Mouse (Mus musculus): ENCODE results near the gene Pard3b. TPM values are rescaled to one million over a fixed set of nuclear protein-coding genes. Genes with fewer than 3 reads are reported as not detected.

The Pard3b gene
- polyA plus RNA-seq, 1 experiment from 2014 or later, result 21.4 TPM

- Histone ChIP-seq H3K36me3 (ENCODE audit: insufficient read depth, low read length) (no peaks in the 10 kb centered on the region), H3K4me2 (ENCODE audit: low read length) (no peak overlapping the region), H3K27ac (no peak overlapping the region), H3K27me3 (ENCODE audit: insufficient read depth, low read length) (no peaks in the 10 kb centered on the region), H3K4me3 (replicated peaks; ENCODE audit: low read depth, low read length) (no peak overlapping the region), H3K9me3 (replicated peaks; ENCODE audit: low read length) (no peaks in the 10 kb centered on the region), H3K4me1 (replicated peaks; ENCODE audit: insufficient read depth, low read length) (peaks cover 7% of the 10 kb centered on the region; the same call in 1 of the 2 replicates), H3K9ac (ENCODE audit: low read depth, low read length) (no peak overlapping the region)
- TF ChIP-seq CTCF (IDR thresholded peaks at IDR 0.05; ENCODE audit: low read depth), result no peak
- 69% methylated on average over 3 of the region's 3 CpGs for WGBS
- no peak for ATAC-seq (replicated peaks; ENCODE audit: low FRiP score, low read depth)
- DNase-seq (ENCODE audit: low spot score), result no peak
These were observed 544.0 kb downstream of the Pard3b start for GRCm38 (mm10) chr1:62182634-62183033.

- Histone ChIP-seq H3K4me1 (replicated peaks; ENCODE audit: insufficient read depth, low read length) (no peaks in the 10 kb centered on the region), H3K9ac (ENCODE audit: low read depth, low read length) (no peak overlapping the region), H3K27me3 (ENCODE audit: insufficient read depth, low read length) (no peaks in the 10 kb centered on the region), H3K4me2 (ENCODE audit: low read length) (no peak overlapping the region), H3K27ac (no peak overlapping the region), H3K9me3 (replicated peaks; ENCODE audit: low read length) (no peaks in the 10 kb centered on the region), H3K36me3 (ENCODE audit: insufficient read depth, low read length) (no peaks in the 10 kb centered on the region), H3K4me3 (replicated peaks; ENCODE audit: low read depth, low read length) (no peak overlapping the region)
- 30% methylated on average over 1 of the region's 1 CpGs for WGBS
- ATAC-seq (replicated peaks; ENCODE audit: low FRiP score, low read depth) (no peak), DNase-seq (ENCODE audit: low spot score) (no peak)
- TF ChIP-seq CTCF (IDR thresholded peaks at IDR 0.05; ENCODE audit: low read depth), result no peak
These were observed 552.2 kb downstream of the Pard3b start for GRCm38 (mm10) chr1:62190786-62191185.

GRCm38 (mm10) chr1:62197515-62197914 is 558.9 kb downstream of the Pard3b start:
- H3K9ac ChIP-seq (ENCODE audit: low read depth, low read length), result no peak overlapping the region
- TF ChIP-seq CTCF (IDR thresholded peaks at IDR 0.05; ENCODE audit: low read depth), result no peak
- no peaks in the 10 kb centered on the region for H3K27me3 ChIP-seq (ENCODE audit: insufficient read depth, low read length)
- H3K36me3 ChIP-seq (ENCODE audit: insufficient read depth, low read length), result no peaks in the 10 kb centered on the region
- H3K27ac ChIP-seq, result no peak overlapping the region
- no peak overlapping the region for H3K4me2 ChIP-seq (ENCODE audit: low read length)
- WGBS, result 69% methylated on average over 8 of the region's 8 CpGs
- no peaks in the 10 kb centered on the region for H3K9me3 ChIP-seq (replicated peaks; ENCODE audit: low read length)
- no peak overlapping the region for H3K4me3 ChIP-seq (replicated peaks; ENCODE audit: low read depth, low read length)
- ATAC-seq (replicated peaks; ENCODE audit: low FRiP score, low read depth) (no peak), DNase-seq (ENCODE audit: low spot score) (no peak)
- no peaks in the 10 kb centered on the region for H3K4me1 ChIP-seq (replicated peaks; ENCODE audit: insufficient read depth, low read length)

GRCm38 (mm10) chr1:62200919-62201318 is 562.3 kb downstream of the Pard3b start:
- no peaks in the 10 kb centered on the region for H3K4me1 ChIP-seq (replicated peaks; ENCODE audit: insufficient read depth, low read length)
- WGBS, result 56% methylated on average over 1 of the region's 1 CpGs
- H3K4me3 ChIP-seq (replicated peaks; ENCODE audit: low read depth, low read length), result no peak overlapping the region
- ATAC-seq (replicated peaks; ENCODE audit: low FRiP score, low read depth) (no peak), DNase-seq (ENCODE audit: low spot score) (no peak)
- TF ChIP-seq CTCF (IDR thresholded peaks at IDR 0.05; ENCODE audit: low read depth), result no peak
- H3K27me3 ChIP-seq (ENCODE audit: insufficient read depth, low read length), result no peaks in the 10 kb centered on the region
- H3K9ac ChIP-seq (ENCODE audit: low read depth, low read length), result no peak overlapping the region
- no peak overlapping the region for H3K27ac ChIP-seq
- no peaks in the 10 kb centered on the region for H3K36me3 ChIP-seq (ENCODE audit: insufficient read depth, low read length)
- no peak overlapping the region for H3K4me2 ChIP-seq (ENCODE audit: low read length)
- H3K9me3 ChIP-seq (replicated peaks; ENCODE audit: low read length), result no peaks in the 10 kb centered on the region

GRCm38 (mm10) chr1:62201686-62202257 is 563.1 kb downstream of the Pard3b start:
- Histone ChIP-seq H3K36me3 (ENCODE audit: insufficient read depth, low read length) (no peaks in the 10 kb centered on the region), H3K9me3 (replicated peaks; ENCODE audit: low read length) (no peaks in the 10 kb centered on the region), H3K27me3 (ENCODE audit: insufficient read depth, low read length) (no peaks in the 10 kb centered on the region), H3K4me1 (replicated peaks; ENCODE audit: insufficient read depth, low read length) (no peaks in the 10 kb centered on the region), H3K9ac (ENCODE audit: low read depth, low read length) (no peak overlapping the region), H3K4me3 (replicated peaks; ENCODE audit: low read depth, low read length) (no peak overlapping the region), H3K4me2 (ENCODE audit: low read length) (no peak overlapping the region), H3K27ac (no peak overlapping the region)
- no peak for TF ChIP-seq CTCF (IDR thresholded peaks at IDR 0.05; ENCODE audit: low read depth)
- ATAC-seq (replicated peaks; ENCODE audit: low FRiP score, low read depth), result no peak
- 55% methylated on average over 2 of the region's 2 CpGs for WGBS
- no peak for DNase-seq (ENCODE audit: low spot score)

- TF ChIP-seq CTCF (IDR thresholded peaks at IDR 0.05; ENCODE audit: low read depth), result no peak
These were observed 574.7 kb downstream of the Pard3b start for GRCm38 (mm10) chr1:62213285-62213684.

GRCm38 (mm10) chr1:62215842-62216241 is 577.2 kb downstream of the Pard3b start:
- WGBS, result 67% methylated on average over 2 of the region's 2 CpGs
- no peak for ATAC-seq (replicated peaks; ENCODE audit: low FRiP score, low read depth)

More at GRCm38 (mm10) chr1:62213285-62213684, 574.7 kb downstream of the Pard3b start:
- H3K4me2 ChIP-seq (ENCODE audit: low read length), result no peak overlapping the region
- no peak for DNase-seq (ENCODE audit: low spot score)
- H3K9ac ChIP-seq (ENCODE audit: low read depth, low read length), result no peak overlapping the region
- no peaks in the 10 kb centered on the region for H3K36me3 ChIP-seq (ENCODE audit: insufficient read depth, low read length)
- 94% methylated on average over 2 of the region's 2 CpGs for WGBS
- H3K27ac ChIP-seq, result no peak overlapping the region
- H3K4me1 ChIP-seq (replicated peaks; ENCODE audit: insufficient read depth, low read length), result no peaks in the 10 kb centered on the region
- no peak for ATAC-seq (replicated peaks; ENCODE audit: low FRiP score, low read depth)
- no peaks in the 10 kb centered on the region for H3K9me3 ChIP-seq (replicated peaks; ENCODE audit: low read length)
- H3K4me3 ChIP-seq (replicated peaks; ENCODE audit: low read depth, low read length), result no peak overlapping the region
- no peaks in the 10 kb centered on the region for H3K27me3 ChIP-seq (ENCODE audit: insufficient read depth, low read length)

More at GRCm38 (mm10) chr1:62215842-62216241, 577.2 kb downstream of the Pard3b start:
- H3K36me3 ChIP-seq (ENCODE audit: insufficient read depth, low read length), result no peaks in the 10 kb centered on the region
- no peak overlapping the region for H3K9ac ChIP-seq (ENCODE audit: low read depth, low read length)
- H3K27ac ChIP-seq, result no peak overlapping the region
- no peaks in the 10 kb centered on the region for H3K4me1 ChIP-seq (replicated peaks; ENCODE audit: insufficient read depth, low read length)
- TF ChIP-seq CTCF (IDR thresholded peaks at IDR 0.05; ENCODE audit: low read depth), result no peak
- H3K4me2 ChIP-seq (ENCODE audit: low read length), result no peak overlapping the region
- DNase-seq (ENCODE audit: low spot score), result no peak
- H3K4me3 ChIP-seq (replicated peaks; ENCODE audit: low read depth, low read length), result no peak overlapping the region
- H3K27me3 ChIP-seq (ENCODE audit: insufficient read depth, low read length), result no peaks in the 10 kb centered on the region
- H3K9me3 ChIP-seq (replicated peaks; ENCODE audit: low read length), result no peaks in the 10 kb centered on the region
